Mouse (Mus musculus) forebrain, embryonic 11.5 days (tissue): ENCODE measurements around the gene Trim38. TPM values are rescaled to one million over a fixed set of nuclear protein-coding genes. Genes with fewer than 3 reads are reported as not detected.
"Not testable (repeated sequence)": the region's sequence is repeated elsewhere in the genome, so short reads cannot be mapped to it uniquely, and the experiment has no call there.

Experiments
- ATAC-seq: fragments of 200-750 bp; cut with Nextera tagmentation; replicated peaks from 2 replicates; pipeline ENCODE4 v1.8.0; 2017; ENCODE audit warnings: moderate TSS enrichment; ENCODE audit not compliant: low FRiP score
- DNase-seq: peaks from one replicate; pipeline ENCODE4 v3.0.0-alpha.2; 2017; ENCODE audit warnings: low spot score
- H3K27ac ChIP-seq: fragments of 300-500 bp; sonication (generic); 2 replicates; pipeline ENCODE4 v1.5.1; 2014; ENCODE audit warnings: low read depth, low read length
- H3K27me3 ChIP-seq: fragments of 300-500 bp; sonication (generic); 2 replicates; pipeline ENCODE4 v1.6.1; 2014; ENCODE audit warnings: mild to moderate bottlenecking, low read length, mixed read lengths; ENCODE audit not compliant: control insufficient read depth, insufficient read depth
- H3K36me3 ChIP-seq: fragments of 300-500 bp; sonication (generic); 2 replicates; pipeline ENCODE4 v1.6.1; 2014; ENCODE audit warnings: mild to moderate bottlenecking, low read length, moderate library complexity, mixed read lengths; ENCODE audit not compliant: control insufficient read depth, insufficient read depth
- H3K4me1 ChIP-seq: fragments of 300-500 bp; sonication (generic); replicated peaks from 2 replicates; pipeline ENCODE4 v1.6.1; 2014; ENCODE audit warnings: low read length, mixed read lengths; ENCODE audit not compliant: control insufficient read depth, insufficient read depth
- H3K4me2 ChIP-seq: fragments of 300-500 bp; sonication (generic); 2 replicates; pipeline ENCODE4 v1.6.1; 2014; ENCODE audit warnings: low read depth, mild to moderate bottlenecking, low read length, moderate library complexity, mixed read lengths; ENCODE audit not compliant: severe bottlenecking
- H3K4me3 ChIP-seq: fragments of 300-500 bp; sonication (generic); 2 replicates; pipeline ENCODE4 v1.5.1; 2014; ENCODE audit warnings: low read depth, low read length
- H3K9ac ChIP-seq: fragments of 300-500 bp; sonication (generic); 2 replicates; pipeline ENCODE4 v1.6.1; 2014; ENCODE audit warnings: low read length
- H3K9me3 ChIP-seq: fragments of 300-500 bp; sonication (generic); 2 replicates; pipeline ENCODE4 v1.6.1; 2016; ENCODE audit warnings: low read length, mixed read lengths; ENCODE audit not compliant: control insufficient read depth
- WGBS: fragments of 180-500 bp; shearing (Covaris S2); extraction: QIAGEN DNeasy Blood & Tissue Kit; methylation state at CpG from one replicate; pipeline ENCODE4 v1.1.7; 2014; 5-methylcytosine and 5-hydroxymethylcytosine counted together
- polyA plus RNA-seq: library from polyadenylated mRNA; unstranded; fragments of >200 nt; fragmentation: Nextera tagmentation; extraction: Ambion mirVana; gene quantifications from 2 replicates; pipeline ENCODE4 v1.2.1, GENCODE M21; 2014

The Trim38 gene
- 0.13 TPM in 1 of 2 replicates, not detected in the other for polyA plus RNA-seq

DNA sequence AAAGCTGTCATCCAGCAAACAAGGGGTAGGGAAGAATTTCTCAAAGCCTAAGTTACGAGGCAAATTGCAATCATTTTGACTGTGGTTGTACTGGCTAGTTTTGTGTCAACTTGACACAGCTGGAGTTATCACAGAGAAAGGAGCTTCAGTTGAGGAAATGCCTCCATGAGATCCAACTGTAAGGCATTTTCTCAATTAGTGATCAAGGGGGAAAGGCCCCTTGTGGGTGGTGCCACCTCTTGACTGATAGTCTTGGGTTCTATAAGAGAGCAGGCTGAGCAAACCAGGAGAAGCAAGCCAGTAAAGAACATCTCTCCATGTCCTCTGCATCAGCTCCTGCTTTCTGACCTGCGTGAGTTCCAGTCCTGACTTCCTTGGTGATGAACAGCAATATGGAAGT, at the start of gene Trim38:
Trim38 (plus strand) TSS at position 301 of the 400 bp plus-strand sequence.
- not testable (repeated sequence) for H3K9ac ChIP-seq, H3K4me3 ChIP-seq, H3K27ac ChIP-seq, H3K36me3 ChIP-seq, H3K4me1 ChIP-seq, ATAC-seq, H3K4me2 ChIP-seq, H3K27me3 ChIP-seq, DNase-seq, H3K9me3 ChIP-seq
- WGBS, result 82% methylated on average over 2 of the region's 2 CpGs

DNA sequence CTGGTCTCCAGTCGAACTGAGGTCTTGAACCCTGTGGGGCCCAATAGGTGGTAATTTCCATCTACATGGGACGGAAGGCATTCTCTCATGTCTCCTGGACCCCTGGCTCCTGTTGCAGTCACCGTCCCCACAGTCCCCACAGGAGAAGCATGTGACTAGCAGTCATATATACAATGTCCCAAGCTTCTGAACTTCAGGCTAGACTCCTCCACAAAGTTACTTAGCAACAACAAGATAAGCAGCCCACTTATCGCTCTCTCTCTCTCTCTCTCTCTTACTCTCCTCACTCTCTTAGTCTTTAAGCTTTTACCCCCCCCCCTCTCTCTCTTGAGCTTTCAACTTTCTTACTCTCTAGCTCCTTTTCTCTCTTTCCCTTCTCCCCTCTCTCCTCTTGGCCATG, 45.5 kb upstream of the Trim38 start:
- Histone ChIP-seq H3K4me1 (no peaks in the 10 kb centered on the region), H3K4me3 (no peak overlapping the region), H3K4me2 (no peak overlapping the region), H3K9ac (no peak overlapping the region), H3K27me3 (no peaks in the 10 kb centered on the region), H3K9me3 (no peaks in the 10 kb centered on the region), H3K36me3 (no peaks in the 10 kb centered on the region), H3K27ac (no peak overlapping the region)
- 83% methylated on average over 4 of the region's 4 CpGs for WGBS
- DNase-seq, result no peak
- ATAC-seq, result no peak

DNA sequence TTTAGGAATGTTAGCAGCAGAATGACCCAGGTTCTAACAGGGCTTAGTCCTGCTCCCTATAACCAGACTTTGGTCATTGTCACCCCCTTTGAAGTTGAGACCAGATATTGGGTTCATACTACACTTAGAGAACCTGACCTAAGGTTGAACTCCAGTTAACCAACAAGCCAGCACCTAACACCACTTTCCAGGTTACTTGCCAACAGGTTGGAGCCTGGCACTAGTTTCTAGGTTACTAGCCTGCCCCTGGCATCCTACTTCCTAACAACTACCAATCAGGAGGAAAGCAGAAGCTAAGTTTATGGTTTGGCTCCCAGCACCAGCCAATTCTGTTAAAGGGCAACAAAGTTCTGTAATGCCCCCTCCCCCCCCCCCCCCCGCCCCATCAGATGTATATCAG, 44.5 kb upstream of the Trim38 start:
- Histone ChIP-seq H3K9me3 (no peaks in the 10 kb centered on the region), H3K4me2 (no peak overlapping the region), H3K4me3 (no peak overlapping the region), H3K4me1 (no peaks in the 10 kb centered on the region), H3K36me3 (no peaks in the 10 kb centered on the region), H3K27ac (no peak overlapping the region), H3K9ac (no peak overlapping the region), H3K27me3 (no peaks in the 10 kb centered on the region)
- no peak for DNase-seq
- no CpG with 5 or more reads among the region's 1 CpGs for WGBS
- no peak for ATAC-seq

DNA sequence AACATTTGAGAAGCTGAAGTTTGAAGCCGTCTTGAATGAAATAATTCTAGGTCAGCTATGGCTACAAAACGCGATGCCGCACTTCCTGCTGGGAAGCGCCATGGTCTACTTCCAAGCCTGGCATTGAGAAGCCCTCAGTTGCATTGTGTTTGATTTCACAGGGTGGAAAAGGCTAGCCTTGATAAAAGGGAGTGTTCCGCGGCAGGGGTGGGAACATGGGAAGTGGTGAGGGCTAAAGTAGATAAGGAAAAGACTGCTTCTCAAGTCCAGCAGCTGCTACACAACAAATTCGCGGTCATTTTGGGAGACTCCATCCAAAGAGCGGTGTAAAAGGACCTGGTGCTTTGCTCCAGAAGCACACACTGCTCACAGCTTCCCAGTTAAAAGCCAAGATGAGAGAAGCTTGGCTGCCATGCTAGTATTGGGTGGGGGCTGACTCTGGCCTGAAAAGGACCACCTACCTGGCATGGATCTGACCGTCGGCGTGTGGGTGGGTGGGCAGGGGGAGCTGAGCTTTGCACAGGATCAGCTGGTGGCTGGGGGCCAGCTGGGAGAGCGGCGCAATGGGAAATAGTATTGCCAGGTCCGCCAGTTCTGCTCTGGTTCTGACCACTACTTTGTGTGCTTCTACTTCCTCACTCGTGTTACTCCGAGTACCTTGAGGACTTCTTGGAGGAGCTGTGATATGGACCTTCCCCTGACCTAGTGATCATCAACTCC, 41.1 kb upstream of the Trim38 start:
- DNase-seq, result no peak
- WGBS, result 88% methylated on average over 18 of the region's 18 CpGs

DNA sequence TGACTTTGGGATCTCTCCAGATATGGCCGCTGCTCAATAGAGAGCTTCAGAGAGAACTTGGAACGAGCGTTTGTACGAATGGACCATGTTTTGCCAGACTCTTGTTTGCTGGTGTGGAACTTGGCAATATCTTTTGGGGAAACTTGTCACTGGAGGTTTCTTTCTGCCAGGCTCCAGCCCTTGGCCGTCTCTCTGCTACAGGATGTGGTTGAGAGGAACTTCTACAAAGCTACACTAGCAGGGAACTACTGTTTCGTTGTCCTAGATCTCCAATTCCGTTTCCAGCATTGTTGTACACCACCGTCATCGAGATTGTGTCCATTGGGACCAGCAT, 40.6 kb upstream of the Trim38 start:
- H3K27me3 ChIP-seq, result no peaks in the 10 kb centered on the region
- H3K9me3 ChIP-seq, result no peaks in the 10 kb centered on the region
- no peak for DNase-seq
- no peak overlapping the region for H3K9ac ChIP-seq
- H3K4me1 ChIP-seq, result no peaks in the 10 kb centered on the region
- no peak overlapping the region for H3K4me2 ChIP-seq
- 96% methylated on average over 9 of the region's 9 CpGs for WGBS
- no peak overlapping the region for H3K27ac ChIP-seq
- no peaks in the 10 kb centered on the region for H3K36me3 ChIP-seq
- H3K4me3 ChIP-seq, result no peak overlapping the region
- ATAC-seq, result no peak

More for the DNA sequence above, 41.1 kb upstream of the Trim38 start:
- H3K4me1 ChIP-seq, result no peaks in the 10 kb centered on the region
- no peak for ATAC-seq
- H3K4me3 ChIP-seq, result no peak overlapping the region
- H3K9ac ChIP-seq, result no peak overlapping the region
- H3K27me3 ChIP-seq, result no peaks in the 10 kb centered on the region
- no peaks in the 10 kb centered on the region for H3K36me3 ChIP-seq
- no peaks in the 10 kb centered on the region for H3K9me3 ChIP-seq
- no peak overlapping the region for H3K4me2 ChIP-seq
- no peak overlapping the region for H3K27ac ChIP-seq

DNA sequence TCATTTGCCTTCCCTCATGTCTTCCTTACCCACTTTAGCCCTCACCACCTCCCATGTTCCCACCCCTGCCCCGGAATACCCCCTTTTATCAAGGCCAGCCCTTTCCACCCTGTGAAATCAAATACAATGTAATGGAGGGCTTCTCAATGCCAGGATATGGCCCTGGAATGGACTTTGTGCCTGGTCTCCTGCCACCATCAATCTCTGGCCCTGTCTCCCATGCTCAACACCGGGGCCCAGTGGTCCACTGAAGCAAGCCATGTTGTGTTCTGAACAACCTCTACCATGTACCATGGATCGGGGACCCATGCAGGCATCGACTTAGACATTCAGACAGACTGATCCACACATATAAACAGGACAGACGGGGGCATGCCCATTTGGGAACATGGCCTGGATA, 40.0 kb upstream of the Trim38 start:
- Histone ChIP-seq H3K4me3 (no peak overlapping the region), H3K36me3 (no peaks in the 10 kb centered on the region), H3K27ac (no peak overlapping the region), H3K4me1 (no peaks in the 10 kb centered on the region), H3K27me3 (no peaks in the 10 kb centered on the region), H3K9me3 (no peaks in the 10 kb centered on the region), H3K9ac (no peak overlapping the region), H3K4me2 (no peak overlapping the region)
- no peak for DNase-seq
- ATAC-seq, result no peak
- 95% methylated on average over 5 of the region's 5 CpGs for WGBS

DNA sequence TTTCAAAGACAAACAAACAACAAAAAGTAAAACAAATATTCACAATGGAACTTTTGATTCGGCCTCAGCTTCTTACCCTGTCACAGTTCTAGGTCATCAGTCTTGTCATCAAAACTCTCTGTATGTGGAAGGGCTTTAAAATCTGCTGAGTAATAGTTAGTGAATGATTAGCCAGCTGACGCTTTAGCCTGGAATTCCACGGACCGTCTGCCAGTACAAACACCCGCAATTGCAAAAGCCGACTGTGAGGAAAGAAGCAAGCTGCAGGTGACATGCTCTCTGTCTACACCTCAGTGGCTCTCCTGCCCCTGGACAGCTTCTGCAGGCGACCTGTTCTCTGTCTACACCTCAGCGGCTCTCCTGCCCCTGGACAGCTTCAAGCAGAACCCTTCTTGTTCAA, 39.2 kb upstream of the Trim38 start:
- ATAC-seq (no peak), DNase-seq (no peak)
- H3K9me3 ChIP-seq, result no peaks in the 10 kb centered on the region
- no peaks in the 10 kb centered on the region for H3K4me1 ChIP-seq
- no peak overlapping the region for H3K27ac ChIP-seq
- 66% methylated on average over 8 of the region's 8 CpGs for WGBS
- no peak overlapping the region for H3K9ac ChIP-seq
- H3K4me2 ChIP-seq, result no peak overlapping the region
- H3K36me3 ChIP-seq, result no peaks in the 10 kb centered on the region
- no peaks in the 10 kb centered on the region for H3K27me3 ChIP-seq
- no peak overlapping the region for H3K4me3 ChIP-seq

DNA sequence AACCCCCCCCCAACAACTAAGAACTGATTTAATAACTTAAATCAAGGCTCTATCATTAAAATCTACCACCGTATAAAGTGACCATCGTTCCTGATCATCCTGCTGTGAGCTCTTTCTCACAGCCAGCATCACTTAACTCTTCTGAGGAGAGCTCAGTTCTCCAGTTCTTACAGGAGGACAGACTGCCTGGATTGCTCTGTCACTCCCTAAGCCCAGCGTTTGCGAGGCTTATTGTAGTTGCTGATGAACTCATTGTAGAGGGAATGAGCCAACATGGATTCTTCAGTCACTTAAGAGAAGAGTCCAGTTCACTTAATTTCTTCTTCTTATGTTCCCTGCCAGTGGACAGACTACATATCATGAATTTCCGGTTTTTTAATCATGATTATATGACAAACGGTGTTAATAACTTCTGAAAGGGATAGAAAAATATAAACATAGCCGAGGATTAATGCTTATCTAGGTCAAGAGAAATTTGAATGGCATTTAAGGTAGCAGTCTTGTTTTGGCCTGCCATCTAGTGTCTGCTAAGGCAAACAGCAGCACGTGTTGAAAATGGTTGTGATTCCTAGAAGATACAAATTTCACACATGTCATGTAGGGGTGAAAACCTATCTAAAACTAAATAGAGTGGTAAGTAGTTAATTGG, 37.4 kb upstream of the Trim38 start:
- ATAC-seq (no peak), DNase-seq (no peak)
- Histone ChIP-seq H3K4me1 (no peaks in the 10 kb centered on the region), H3K36me3 (no peaks in the 10 kb centered on the region), H3K4me2 (no peak overlapping the region), H3K27me3 (no peaks in the 10 kb centered on the region), H3K9ac (no peak overlapping the region), H3K4me3 (no peak overlapping the region), H3K27ac (no peak overlapping the region), H3K9me3 (no peaks in the 10 kb centered on the region)
- 28% methylated on average over 8 of the region's 8 CpGs for WGBS

DNA sequence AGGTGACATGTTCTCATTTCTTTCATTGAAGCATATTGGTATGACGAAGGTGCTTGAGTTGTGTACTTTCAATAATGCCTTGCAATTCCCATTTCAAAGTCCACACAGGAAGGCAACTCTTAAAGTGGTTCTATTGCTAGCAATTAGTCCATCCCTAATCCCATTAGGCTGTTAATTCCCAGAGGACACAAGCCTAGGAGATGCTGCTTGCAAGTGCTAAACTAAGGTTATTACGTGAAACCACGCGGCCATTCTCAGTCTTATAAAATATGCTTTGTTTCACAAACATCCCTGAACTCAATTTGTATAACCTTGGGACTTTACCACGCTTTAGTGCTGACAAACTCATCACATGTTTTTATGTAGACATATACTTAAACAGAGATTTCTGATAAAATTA, 32.6 kb upstream of the Trim38 start:
- WGBS, result 75% methylated on average over 5 of the region's 5 CpGs
- H3K9me3 ChIP-seq, result no peaks in the 10 kb centered on the region

More for the DNA sequence above, 32.6 kb upstream of the Trim38 start:
- Histone ChIP-seq H3K36me3 (no peaks in the 10 kb centered on the region), H3K4me2 (no peak overlapping the region), H3K4me1 (no peaks in the 10 kb centered on the region; the same call in 1 of the 2 replicates), H3K27me3 (no peaks in the 10 kb centered on the region), H3K27ac (no peak overlapping the region), H3K9ac (no peak overlapping the region), H3K4me3 (no peak overlapping the region)
- DNase-seq (no peak), ATAC-seq (no peak)
